Mouse (Mus musculus) lung, postnatal 4 days (tissue): ENCODE measurements around the gene Abcd4.

Source experiments
- DNase-seq, 2 experiments: peaks; one replicate each; pipeline ENCODE4 v3.0.0; 2021

The Abcd4 gene

DNA sequence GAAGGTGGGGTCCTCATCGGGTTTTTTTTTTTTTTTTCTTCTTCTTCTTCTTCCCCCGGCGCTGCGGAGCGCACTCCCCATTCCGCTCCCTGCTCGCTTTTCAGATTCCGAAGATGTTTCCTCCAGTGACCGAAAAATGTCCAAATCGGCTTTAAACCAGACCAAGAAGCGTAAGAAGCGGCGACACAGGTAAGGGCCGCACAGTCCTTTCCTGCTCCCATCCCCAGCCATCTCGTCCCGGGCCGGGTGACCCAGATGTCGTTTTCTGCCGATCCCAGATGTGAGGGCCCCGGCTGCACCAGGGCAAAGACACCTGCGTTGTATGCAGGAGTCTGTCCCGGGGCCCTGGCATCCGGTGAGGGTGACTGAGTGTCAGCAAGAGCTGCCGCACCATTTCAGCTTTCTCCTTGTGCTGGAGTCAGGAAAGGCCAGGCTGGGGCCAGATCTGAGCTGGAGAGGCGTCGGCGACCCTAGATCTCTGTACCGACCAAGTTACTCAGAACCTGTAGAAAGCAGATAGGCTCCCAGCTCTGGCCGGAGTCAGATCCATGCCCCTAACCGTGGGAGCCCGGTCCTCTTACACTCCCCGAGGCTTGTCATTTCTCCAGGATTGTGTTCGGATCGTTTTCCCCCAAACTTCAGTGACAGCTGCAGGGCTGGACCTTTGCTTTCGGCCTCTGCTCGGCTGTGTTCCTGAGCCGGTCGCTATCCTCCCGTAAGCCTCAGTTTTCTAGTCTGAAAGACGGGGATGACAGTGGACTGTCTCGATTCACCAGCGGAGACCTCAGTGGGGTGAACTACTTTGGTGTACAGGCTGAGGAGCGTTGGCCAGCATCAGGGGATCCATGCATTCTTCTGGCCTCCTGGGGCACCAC is 45.5 kb downstream of the Abcd4 start:
- peak; percentile 10 to 31 for DNase-seq

- no peak for DNase-seq
These were observed 46.4 kb downstream of the Abcd4 start for GRCm38 (mm10) chr12:84570694-84571415.

DNA sequence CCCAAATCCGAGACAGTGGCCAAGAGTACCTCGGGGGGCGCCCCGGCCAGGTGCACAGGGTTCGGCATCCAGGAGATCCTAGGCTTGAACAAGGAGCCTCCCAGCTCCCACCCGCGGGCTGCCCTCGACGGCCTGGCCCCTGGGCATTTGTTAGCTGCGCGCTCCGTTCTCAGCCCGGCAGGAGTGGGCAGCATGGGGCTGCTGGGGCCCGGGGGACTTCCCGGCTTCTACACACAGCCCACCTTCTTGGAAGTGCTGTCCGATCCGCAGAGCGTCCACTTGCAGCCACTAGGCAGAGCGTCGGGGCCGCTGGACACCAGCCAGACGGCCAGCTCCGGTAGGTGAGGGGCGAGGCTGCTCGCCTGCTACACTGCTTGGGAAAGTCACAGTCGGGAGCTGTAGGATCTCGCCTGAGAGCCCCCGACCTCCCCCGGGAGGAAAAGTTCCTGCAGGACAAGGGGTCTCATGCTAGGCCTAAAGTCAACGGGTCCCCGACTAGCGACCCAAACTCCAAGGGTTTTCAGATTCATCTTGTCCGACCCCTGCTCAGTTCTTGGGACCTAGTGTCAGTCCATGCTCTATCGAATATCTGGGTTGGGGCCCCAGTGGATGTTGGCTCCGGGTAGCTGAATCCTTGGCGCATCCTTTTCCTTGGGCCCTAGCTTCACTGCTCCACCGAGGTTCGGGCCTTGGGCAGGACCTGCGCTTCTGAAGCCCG is 47.1 kb downstream of the Abcd4 start:
- DNase-seq, result peak in 1 of 2 experiments; percentile 5

DNA sequence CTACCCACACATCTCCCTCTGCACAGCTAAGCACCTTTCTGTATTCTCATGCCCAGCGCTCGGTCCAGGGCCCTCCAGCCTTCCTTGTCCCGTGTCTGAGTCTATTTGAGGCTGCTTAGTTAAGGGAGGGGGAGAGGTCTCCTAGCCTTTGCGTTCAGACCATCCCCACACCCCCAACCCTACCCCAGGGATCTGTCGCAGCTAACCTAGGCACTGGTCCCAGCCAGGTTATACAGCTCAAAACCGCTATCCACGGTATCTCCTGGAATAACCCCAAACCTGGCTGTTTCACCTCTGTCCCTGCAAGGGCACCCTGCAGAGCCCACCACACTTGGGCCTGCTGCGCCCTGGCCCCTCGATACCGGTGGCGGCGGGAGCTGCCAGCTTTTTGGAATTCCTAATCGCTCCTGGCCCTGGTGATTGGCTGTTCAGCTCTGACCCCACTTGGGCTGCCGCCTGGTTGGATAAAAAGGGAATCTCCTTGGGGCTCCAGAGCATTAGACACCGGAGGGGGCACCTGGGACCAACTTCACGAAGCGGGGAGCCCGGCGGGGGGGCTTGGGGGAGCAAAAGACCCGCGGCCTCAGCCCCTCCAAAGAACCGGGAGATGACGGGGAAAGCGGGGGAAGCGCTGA is 47.8 kb downstream of the Abcd4 start, which contains the start of gene Vsx2:
Gene Vsx2, plus strand, starts transcription at position 427 of the 635 bp plus-strand sequence.
- DNase-seq, result peak in 1 of 2 experiments; percentile 4

GRCm38 (mm10) chr12:84567576-84567975 is 49.6 kb downstream of the Abcd4 start:
- DNase-seq, result no peak

DNA sequence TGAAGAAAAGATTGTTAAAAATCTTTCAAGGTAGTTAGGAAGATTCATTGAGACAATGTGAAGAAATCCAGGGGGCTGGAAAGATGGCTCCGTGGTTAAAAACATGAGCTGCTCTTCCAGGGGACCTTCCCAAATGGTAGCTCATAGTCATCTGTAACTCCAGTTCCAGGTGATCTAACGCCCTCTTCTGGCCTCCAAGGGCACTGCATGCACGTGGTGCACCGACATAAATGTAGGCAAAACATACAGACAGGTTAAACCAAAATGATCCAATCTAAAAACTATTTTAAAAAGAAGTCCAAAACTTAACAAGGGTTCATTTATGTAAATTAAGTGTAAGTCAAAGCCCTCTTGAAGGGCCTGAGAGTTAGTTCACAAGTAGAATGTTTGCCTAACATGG is 54.7 kb downstream of the Abcd4 start:
- DNase-seq, result no peak

GRCm38 (mm10) chr12:84555218-84555617 is 62.0 kb downstream of the Abcd4 start:
- no peak for DNase-seq
